Mouse (Mus musculus) hindbrain, embryonic 11.5 days (tissue): ENCODE results near the gene Tle4. TPM values are rescaled to one million over a fixed set of nuclear protein-coding genes. Genes with fewer than 3 reads are reported as not detected.

Experiments
- ATAC-seq: fragments of 200-750 bp; cut with Nextera tagmentation; 2 replicates; pipeline ENCODE4 v1.8.0; 2017; ENCODE audit warnings: mild to moderate bottlenecking, moderate TSS enrichment, moderate library complexity; ENCODE audit not compliant: low FRiP score
- DNase-seq: peaks from one replicate; pipeline ENCODE4 v3.0.0-alpha.2; 2015; ENCODE audit warnings: low spot score
- H3K27ac ChIP-seq: fragments of 300-500 bp; sonication (generic); 2 replicates; pipeline ENCODE4 v1.5.1; 2014; ENCODE audit warnings: mild to moderate bottlenecking, low read depth, low read length
- H3K27me3 ChIP-seq: fragments of 300-500 bp; sonication (generic); 2 replicates; pipeline ENCODE4 v1.6.1; 2014; ENCODE audit warnings: mild to moderate bottlenecking, low read length, moderate library complexity, mixed read lengths; ENCODE audit not compliant: control insufficient read depth, insufficient read depth
- H3K36me3 ChIP-seq: fragments of 300-500 bp; sonication (generic); 2 replicates; pipeline ENCODE4 v1.6.1; 2014; ENCODE audit warnings: mild to moderate bottlenecking, low read length, moderate library complexity, mixed read lengths; ENCODE audit not compliant: control insufficient read depth, insufficient read depth
- H3K4me1 ChIP-seq: fragments of 300-500 bp; sonication (generic); replicated peaks from 2 replicates; pipeline ENCODE4 v1.6.1; 2014; ENCODE audit warnings: low read length, mixed read lengths; ENCODE audit not compliant: control insufficient read depth, insufficient read depth
- H3K4me2 ChIP-seq: fragments of 300-500 bp; sonication (generic); replicated peaks from 2 replicates; pipeline ENCODE4 v1.6.1; 2014; ENCODE audit warnings: mild to moderate bottlenecking, low read depth, low read length
- H3K4me3 ChIP-seq: fragments of 300-500 bp; sonication (generic); 2 replicates; pipeline ENCODE4 v1.5.1; 2014; ENCODE audit warnings: low read depth, low read length
- H3K9ac ChIP-seq: fragments of 300-500 bp; sonication (generic); 2 replicates; pipeline ENCODE4 v1.6.1; 2014; ENCODE audit warnings: low read depth, low read length
- H3K9me3 ChIP-seq: fragments of 300-500 bp; sonication (generic); 2 replicates; pipeline ENCODE4 v1.6.1; 2016; ENCODE audit warnings: low read length; ENCODE audit not compliant: control insufficient read depth
- WGBS: fragments of 180-500 bp; shearing (Covaris S2); extraction: QIAGEN DNeasy Blood & Tissue Kit; methylation state at CpG from one replicate; pipeline ENCODE4 v1.1.7; 2014; 5-methylcytosine and 5-hydroxymethylcytosine counted together
- polyA plus RNA-seq: library from polyadenylated mRNA; unstranded; fragments of >200 nt; fragmentation: Nextera tagmentation; extraction: Ambion mirVana; gene quantifications from 2 replicates; pipeline ENCODE4 v1.2.1, GENCODE M21; 2014

The Tle4 gene
- polyA plus RNA-seq, 1 experiment from 2014 or later: 23.2 TPM

GRCm38 (mm10) chr19:14595390-14595997, 2.4 kb downstream of the Tle4 start:
- no peaks in the 10 kb centered on the region; the same call in 1 of the 2 replicates for H3K27me3 ChIP-seq
- peak overlapping the region; percentile 92 for H3K4me3 ChIP-seq
- ATAC-seq: no peak
- H3K27ac ChIP-seq: no peak overlapping the region
- no peak overlapping the region for H3K9ac ChIP-seq
- no peaks in the 10 kb centered on the region for H3K36me3 ChIP-seq
- peak overlapping the region; percentile 47 for H3K4me2 ChIP-seq
- WGBS: 21% methylated on average over 11 of the region's 11 CpGs
- peak; percentile 43 for DNase-seq
- H3K4me1 ChIP-seq: no peaks in the 10 kb centered on the region; the same call in none of the 2 replicates
- no peaks in the 10 kb centered on the region for H3K9me3 ChIP-seq

GRCm38 (mm10) chr19:14594537-14594936, 3.3 kb downstream of the Tle4 start:
- Histone ChIP-seq H3K4me2 (peak overlapping the region; percentile 47), H3K27me3 (no peaks in the 10 kb centered on the region), H3K9me3 (no peaks in the 10 kb centered on the region), H3K27ac (no peak overlapping the region), H3K36me3 (no peaks in the 10 kb centered on the region), H3K4me1 (no peaks in the 10 kb centered on the region; the same call in 1 of the 2 replicates), H3K4me3 (peak overlapping the region; percentile 92), H3K9ac (peak overlapping the region; percentile 0; the same call in 1 of the 2 replicates)
- ATAC-seq (no peak), DNase-seq (no peak)
- WGBS: 81% methylated on average over 3 of the region's 3 CpGs

GRCm38 (mm10) chr19:14591809-14592535, 5.9 kb downstream of the Tle4 start:
- Histone ChIP-seq H3K4me3 (no peak overlapping the region), H3K9me3 (no peaks in the 10 kb centered on the region), H3K36me3 (no peaks in the 10 kb centered on the region), H3K4me1 (no peaks in the 10 kb centered on the region; the same call in 1 of the 2 replicates), H3K4me2 (no peak overlapping the region), H3K9ac (no peak overlapping the region), H3K27me3 (no peaks in the 10 kb centered on the region), H3K27ac (no peak overlapping the region)
- WGBS: 74% methylated on average over 10 of the region's 10 CpGs
- no peak for ATAC-seq
- peak; percentile 35 for DNase-seq

GRCm38 (mm10) chr19:14590154-14590553, 7.7 kb downstream of the Tle4 start:
- Histone ChIP-seq H3K4me2 (no peak overlapping the region), H3K27ac (no peak overlapping the region), H3K4me1 (no peaks in the 10 kb centered on the region; the same call in 1 of the 2 replicates), H3K27me3 (no peaks in the 10 kb centered on the region), H3K36me3 (no peaks in the 10 kb centered on the region), H3K9ac (no peak overlapping the region), H3K4me3 (no peak overlapping the region), H3K9me3 (no peaks in the 10 kb centered on the region)
- 31% methylated on average over 7 of the region's 7 CpGs for WGBS
- DNase-seq (no peak), ATAC-seq (peak; percentile 41; the same call in 1 of the 2 replicates)

GRCm38 (mm10) chr19:14588221-14589123, 9.4 kb downstream of the Tle4 start:
- Histone ChIP-seq H3K27ac (no peak overlapping the region), H3K9me3 (no peaks in the 10 kb centered on the region), H3K4me1 (no peaks in the 10 kb centered on the region; the same call in 1 of the 2 replicates), H3K9ac (no peak overlapping the region), H3K36me3 (no peaks in the 10 kb centered on the region), H3K4me3 (no peak overlapping the region), H3K4me2 (no peak overlapping the region), H3K27me3 (no peaks in the 10 kb centered on the region)
- WGBS: 62% methylated on average over 3 of the region's 3 CpGs
- no peak for DNase-seq
- no peak for ATAC-seq

GRCm38 (mm10) chr19:14586171-14586570, 11.7 kb downstream of the Tle4 start:
- WGBS: 71% methylated on average over 3 of the region's 3 CpGs
- H3K4me3 ChIP-seq: no peak overlapping the region
- H3K27ac ChIP-seq: no peak overlapping the region
- no peaks in the 10 kb centered on the region for H3K36me3 ChIP-seq
- H3K4me1 ChIP-seq: no peaks in the 10 kb centered on the region
- H3K9me3 ChIP-seq: no peaks in the 10 kb centered on the region
- no peak overlapping the region for H3K9ac ChIP-seq
- no peak overlapping the region for H3K4me2 ChIP-seq
- ATAC-seq (no peak), DNase-seq (no peak)
- no peaks in the 10 kb centered on the region for H3K27me3 ChIP-seq

GRCm38 (mm10) chr19:14585731-14586130, 12.1 kb downstream of the Tle4 start:
- no peak for DNase-seq
- no peaks in the 10 kb centered on the region for H3K9me3 ChIP-seq
- H3K4me3 ChIP-seq: no peak overlapping the region
- H3K4me2 ChIP-seq: no peak overlapping the region
- no peak for ATAC-seq
- no peak overlapping the region for H3K9ac ChIP-seq
- H3K36me3 ChIP-seq: no peaks in the 10 kb centered on the region
- H3K27me3 ChIP-seq: no peaks in the 10 kb centered on the region
- H3K27ac ChIP-seq: no peak overlapping the region
- WGBS: 89% methylated on average over 4 of the region's 4 CpGs
- no peaks in the 10 kb centered on the region for H3K4me1 ChIP-seq

GRCm38 (mm10) chr19:14585235-14585634, 12.6 kb downstream of the Tle4 start:
- Histone ChIP-seq H3K9ac (no peak overlapping the region), H3K4me3 (no peak overlapping the region), H3K36me3 (no peaks in the 10 kb centered on the region), H3K9me3 (no peaks in the 10 kb centered on the region), H3K4me2 (no peak overlapping the region), H3K4me1 (no peaks in the 10 kb centered on the region), H3K27ac (no peak overlapping the region), H3K27me3 (no peaks in the 10 kb centered on the region)
- ATAC-seq (no peak), DNase-seq (no peak)
- WGBS: 96% methylated on average over 3 of the region's 3 CpGs
